Mouse (Mus musculus) ES-Bruce4 (cell line): ENCODE measurements around the gene Ccdc159.

Source experiments
- CTCF ChIP-seq: IDR thresholded peaks from one replicate; pipeline ENCODE4 v1.8.1; 2011; ENCODE audit warnings: low read depth, low read length
- POLR2A ChIP-seq: IDR thresholded peaks from one replicate; pipeline ENCODE4 v1.8.1; 2011; ENCODE audit warnings: low read length; ENCODE audit not compliant: insufficient read depth

- TF ChIP-seq CTCF (no peak), POLR2A (no peak)
Observed at GRCm38 (mm10) chr9:21962010-21962409, 34.7 kb downstream of the Ccdc159 start.
